Mouse (Mus musculus) heart, embryonic 14.5 days (tissue): Measurements from ENCODE around the gene Maml2. TPM values are rescaled to one million over a fixed set of nuclear protein-coding genes. Genes with fewer than 3 reads are reported as not detected.

Source experiments
- ATAC-seq: fragments of 200-750 bp; cut with Nextera tagmentation; 2 replicates; pipeline ENCODE4 v1.8.0; 2017; ENCODE audit warnings: low read depth, moderate TSS enrichment; ENCODE audit not compliant: insufficient number of reproducible peaks, insufficient read depth, low FRiP score
- H3K27ac ChIP-seq, 2 experiments: fragments of 200-500 bp in 1 of 2; fragments of 300-500 bp in 1 of 2; sonication (generic) in 1 of 2; replicated peaks in 1 of 2; 2 replicates each; pipeline ENCODE4 v1.5.1; 2012 to 2014; ENCODE audit warnings: low read depth in 2 of 2, low read length in 2 of 2, control low read depth in 1 of 2, mild to moderate bottlenecking in 1 of 2, mixed read lengths in 1 of 2; ENCODE audit not compliant: control insufficient read depth in 1 of 2, insufficient read depth in 1 of 2
- H3K27me3 ChIP-seq: fragments of 300-500 bp; sonication (generic); 2 replicates; pipeline ENCODE4 v1.6.1; 2014; ENCODE audit warnings: mild to moderate bottlenecking, low read length, control low read depth; ENCODE audit not compliant: control insufficient read depth, insufficient read depth
- H3K36me3 ChIP-seq: fragments of 300-500 bp; sonication (generic); 2 replicates; pipeline ENCODE4 v1.6.1; 2014; ENCODE audit warnings: mild to moderate bottlenecking, control low read depth, low read length, mixed read lengths; ENCODE audit not compliant: control insufficient read depth, insufficient read depth
- H3K4me1 ChIP-seq, 2 experiments: fragments of 200-500 bp in 1 of 2; fragments of 300-500 bp in 1 of 2; sonication (generic) in 1 of 2; 2 replicates each; pipeline ENCODE4 v1.6.1; 2012 to 2014; ENCODE audit warnings: low read length in 2 of 2, control low read depth in 1 of 2, mixed read lengths in 1 of 2; ENCODE audit not compliant: control insufficient read depth in 2 of 2, insufficient read depth in 2 of 2
- H3K4me2 ChIP-seq: fragments of 300-500 bp; sonication (generic); 2 replicates; pipeline ENCODE4 v1.6.1; 2014; ENCODE audit warnings: mild to moderate bottlenecking, low read length
- H3K4me3 ChIP-seq, 2 experiments: fragments of 200-500 bp in 1 of 2; fragments of 300-500 bp in 1 of 2; sonication (generic) in 1 of 2; 2 replicates each; pipeline ENCODE4 v1.5.1; 2012 to 2014; ENCODE audit warnings: low read length in 2 of 2, mild to moderate bottlenecking in 2 of 2, control low read depth in 1 of 2, low read depth in 1 of 2, moderate library complexity in 1 of 2; ENCODE audit not compliant: control insufficient read depth in 1 of 2, insufficient read depth in 1 of 2
- H3K9ac ChIP-seq: fragments of 300-500 bp; sonication (generic); 2 replicates; pipeline ENCODE4 v1.6.1; 2014; ENCODE audit warnings: mild to moderate bottlenecking, low read length
- H3K9me3 ChIP-seq: fragments of 300-500 bp; sonication (generic); 2 replicates; pipeline ENCODE4 v1.6.1; 2016; ENCODE audit warnings: low read length, control low read depth; ENCODE audit not compliant: control insufficient read depth
- WGBS: fragments of 180-500 bp; shearing (Covaris S2); extraction: QIAGEN DNeasy Blood & Tissue Kit; methylation state at CpG from one replicate; pipeline ENCODE4 v1.1.7; 2014; 5-methylcytosine and 5-hydroxymethylcytosine counted together
- polyA plus RNA-seq: library from polyadenylated mRNA; unstranded; fragments of >200 nt; fragmentation: Nextera tagmentation; extraction: Ambion mirVana; gene quantifications from 2 replicates; pipeline ENCODE4 v1.2.1, GENCODE M21; 2014

Maml2 gene
- polyA plus RNA-seq, 1 experiment from 2014 or later, result 10.5 TPM

DNA sequence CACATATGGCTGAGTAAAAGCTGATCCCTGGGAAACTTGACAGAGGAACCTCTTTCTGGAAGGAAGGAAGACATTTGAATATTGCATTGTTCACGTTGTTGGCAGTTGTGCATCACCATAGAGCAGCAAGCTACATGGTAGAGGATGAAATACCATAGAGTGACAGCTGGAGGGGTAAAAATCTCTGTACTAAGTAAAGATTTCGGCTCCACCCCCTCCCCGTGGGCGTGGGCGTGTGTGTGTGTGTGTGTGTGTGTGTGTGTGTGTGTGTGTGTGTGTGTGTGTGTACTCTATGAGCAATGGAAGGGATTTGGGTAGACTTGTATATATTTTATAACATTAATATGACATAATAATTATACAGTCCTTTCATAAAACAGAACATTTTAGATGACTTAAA is 324.7 kb downstream of the Maml2 start:
- Histone ChIP-seq H3K27me3 (no peaks in the 10 kb centered on the region), H3K4me1 (no peaks in the 10 kb centered on the region; a peak in 1 of 4 replicates), H3K4me3 (no peak overlapping the region), H3K4me2 (no peak overlapping the region), H3K27ac (no peak overlapping the region), H3K9ac (no peak overlapping the region), H3K9me3 (no peaks in the 10 kb centered on the region), H3K36me3 (peaks cover 12% of the 10 kb centered on the region)
- no peak for ATAC-seq
- 82% methylated on average over 5 of the region's 5 CpGs for WGBS

DNA sequence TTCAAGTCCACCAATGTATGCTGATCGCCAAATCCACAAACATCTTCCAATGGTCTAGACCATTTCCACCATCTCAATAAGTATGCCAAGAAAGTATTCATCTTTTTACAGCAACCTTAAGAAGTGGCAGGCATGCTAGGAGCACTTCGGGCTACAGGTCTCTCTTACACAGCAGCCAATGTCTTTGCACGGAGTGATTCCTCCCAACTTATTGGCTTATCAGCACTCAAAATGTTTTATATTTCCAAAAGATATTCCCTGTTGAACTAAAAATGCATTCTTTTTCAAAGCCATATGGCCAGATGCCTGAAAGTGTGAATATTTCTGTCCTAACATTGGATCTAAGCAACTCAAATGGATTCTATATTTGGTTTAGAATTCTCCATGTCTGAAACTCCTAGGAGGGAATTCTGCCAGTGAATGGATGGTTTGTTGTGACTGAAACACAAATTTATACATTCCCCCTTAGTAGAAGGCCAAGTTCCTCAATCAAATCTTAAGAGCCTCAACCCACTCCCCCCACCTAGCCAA is 326.2 kb downstream of the Maml2 start:
- Histone ChIP-seq H3K4me1 (no peaks in the 10 kb centered on the region; a peak in 1 of 4 replicates), H3K27me3 (no peaks in the 10 kb centered on the region), H3K9ac (no peak overlapping the region), H3K4me3 (no peak overlapping the region), H3K9me3 (no peaks in the 10 kb centered on the region), H3K4me2 (no peak overlapping the region), H3K36me3 (peaks cover 12% of the 10 kb centered on the region), H3K27ac (no peak overlapping the region)
- WGBS, result 90% methylated on average over 3 of the region's 3 CpGs
- no peak for ATAC-seq

GRCm38 (mm10) chr9:13624780-13625179 is 327.0 kb downstream of the Maml2 start:
- 83% methylated on average over 1 of the region's 1 CpGs for WGBS
- H3K9ac ChIP-seq, result no peak overlapping the region
- no peaks in the 10 kb centered on the region for H3K27me3 ChIP-seq
- H3K27ac ChIP-seq, result no peak overlapping the region
- H3K4me2 ChIP-seq, result no peak overlapping the region
- ATAC-seq, result no peak
- no peak overlapping the region for H3K4me3 ChIP-seq
- H3K36me3 ChIP-seq, result peaks cover 12% of the 10 kb centered on the region
- no peaks in the 10 kb centered on the region; a peak in 1 of 4 replicates for H3K4me1 ChIP-seq
- no peaks in the 10 kb centered on the region for H3K9me3 ChIP-seq

- no peak for ATAC-seq
- Histone ChIP-seq H3K4me3 (no peak overlapping the region), H3K9me3 (no peaks in the 10 kb centered on the region), H3K9ac (no peak overlapping the region), H3K4me2 (no peak overlapping the region), H3K36me3 (peaks cover 8% of the 10 kb centered on the region), H3K27ac (no peak overlapping the region), H3K4me1 (no peaks in the 10 kb centered on the region; a peak in 1 of 4 replicates), H3K27me3 (no peaks in the 10 kb centered on the region)
- WGBS, result 92% methylated on average over 3 of the region's 3 CpGs
Observed at GRCm38 (mm10) chr9:13625215-13625614, 327.5 kb downstream of the Maml2 start.

DNA sequence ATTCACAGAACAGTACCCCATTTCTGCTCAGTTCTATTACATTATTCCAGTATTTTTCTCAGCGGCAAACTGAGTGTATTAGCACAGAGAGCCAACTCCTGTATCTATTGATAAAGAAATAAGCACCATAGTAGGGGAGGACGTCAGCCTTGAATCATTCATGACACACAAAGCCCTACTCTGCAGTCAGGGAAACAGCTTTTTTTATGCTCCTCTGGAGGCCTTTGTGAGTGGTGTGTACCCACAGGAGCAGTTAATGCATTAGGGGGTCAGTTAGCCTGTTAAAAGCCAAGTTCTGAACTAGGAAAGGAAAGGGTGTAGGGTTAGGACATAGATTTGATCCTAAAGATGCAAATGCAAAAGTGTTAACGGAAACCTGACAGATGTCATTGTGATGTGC is 328.7 kb downstream of the Maml2 start:
- H3K4me3 ChIP-seq, result no peak overlapping the region
- H3K9ac ChIP-seq, result no peak overlapping the region
- H3K27ac ChIP-seq, result no peak overlapping the region
- WGBS, result 76% methylated on average over 3 of the region's 3 CpGs
- no peak for ATAC-seq
- H3K4me2 ChIP-seq, result no peak overlapping the region
- H3K9me3 ChIP-seq, result no peaks in the 10 kb centered on the region
- peaks cover 3% of the 10 kb centered on the region for H3K36me3 ChIP-seq
- H3K27me3 ChIP-seq, result no peaks in the 10 kb centered on the region
- H3K4me1 ChIP-seq, result no peaks in the 10 kb centered on the region; a peak in 1 of 4 replicates

GRCm38 (mm10) chr9:13633371-13633770 is 335.6 kb downstream of the Maml2 start:
- Histone ChIP-seq H3K4me1 (peaks cover 11 to 25% of the 10 kb centered on the region in 2 experiments), H3K27me3 (no peaks in the 10 kb centered on the region), H3K36me3 (no peaks in the 10 kb centered on the region), H3K9ac (peak overlapping the region; percentile 21; the same call in 1 of the 2 replicates), H3K4me3 (no peak overlapping the region), H3K27ac (peak overlapping the region; percentile 36 to 55), H3K9me3 (no peaks in the 10 kb centered on the region), H3K4me2 (no peak overlapping the region; the same call in 1 of the 2 replicates)
- ATAC-seq, result peak; percentile 54; the same call in 1 of the 2 replicates
- WGBS, result 24% methylated on average over 1 of the region's 1 CpGs

DNA sequence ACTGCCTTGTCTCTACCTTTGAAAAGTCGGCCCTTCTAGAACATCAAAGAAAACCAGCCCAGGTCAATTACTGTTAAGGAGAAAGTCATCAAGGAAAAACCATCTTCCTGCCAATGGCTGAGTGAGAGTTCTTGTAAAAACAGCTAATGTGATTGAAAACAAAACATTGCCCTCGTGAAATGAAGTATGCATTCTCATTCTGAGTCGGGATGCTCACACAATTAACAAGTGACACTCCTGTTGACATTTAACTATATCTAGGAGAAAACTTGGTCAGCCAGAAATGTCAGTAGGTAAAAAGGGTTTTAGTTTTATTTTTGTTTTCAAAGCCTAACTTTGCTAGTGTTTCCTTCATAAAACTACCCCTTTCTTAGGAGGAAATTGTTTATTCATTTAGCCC is 341.9 kb downstream of the Maml2 start:
- no peak for ATAC-seq
- no peaks in the 10 kb centered on the region for H3K36me3 ChIP-seq
- H3K9ac ChIP-seq, result no peak overlapping the region
- no peaks in the 10 kb centered on the region for H3K27me3 ChIP-seq
- H3K4me2 ChIP-seq, result no peak overlapping the region
- H3K9me3 ChIP-seq, result no peaks in the 10 kb centered on the region
- H3K27ac ChIP-seq, result no peak overlapping the region
- H3K4me3 ChIP-seq, result no peak overlapping the region
- WGBS, result 59% methylated on average over 3 of the region's 3 CpGs
- H3K4me1 ChIP-seq, result peaks cover 4 to 15% of the 10 kb centered on the region in 2 experiments

GRCm38 (mm10) chr9:13645153-13645552 is 347.4 kb downstream of the Maml2 start:
- Histone ChIP-seq H3K27me3 (no peaks in the 10 kb centered on the region), H3K9me3 (no peaks in the 10 kb centered on the region), H3K4me1 (peaks cover 6 to 24% of the 10 kb centered on the region in 2 experiments), H3K4me3 (no peak overlapping the region), H3K4me2 (peak overlapping the region; percentile 33; the same call in 1 of the 2 replicates), H3K27ac (peak overlapping the region; percentile 62 to 77), H3K9ac (0 out of 2 replicates have a peak overlapping the region, but pooled peaks have one; percentile 3), H3K36me3 (no peaks in the 10 kb centered on the region)
- peak; percentile 79 for ATAC-seq
- 21% methylated on average over 5 of the region's 5 CpGs for WGBS
